Mouse (Mus musculus): ENCODE measurements around the gene Vmn2r50. TPM values are rescaled to one million over a fixed set of nuclear protein-coding genes. Genes with fewer than 3 reads are reported as not detected.
"Not testable (repeated sequence)": the region's sequence is repeated elsewhere in the genome, so short reads cannot be mapped to it uniquely, and the experiment has no call there.

Gene Vmn2r50
- not detected for total RNA-seq (2021)
- long read RNA-seq, experiment 1: 0 reads
- long read RNA-seq, experiment 2: 0 reads

GRCm38 (mm10) chr7:10053196-10053595 lies at the start of gene Vmn2r50:
Gene Vmn2r50 (minus strand): TSS chr7:10053296.
- intact Hi-C loops (cut with DNase I); DNase-seq (ENCODE audit: low spot score in 2 of 2): not testable (repeated sequence)

- DNase-seq (ENCODE audit: low spot score in 2 of 2); intact Hi-C loops (cut with DNase I): not testable (repeated sequence)
Observed at GRCm38 (mm10) chr7:9992157-9992556, 60.9 kb downstream of the Vmn2r50 start, which contains the start of gene Vmn2r49. Gene Vmn2r49 (minus strand): TSS chr7:9992257.

Other genes starting within 250 kb of the Vmn2r50 start
- gene Vmn2r47, start 212.0 kb downstream of the Vmn2r50 start, total RNA-seq (2021): not detected
- gene Vmn2r48, start 99.7 kb downstream of the Vmn2r50 start, total RNA-seq (2021): not detected
- gene Vmn2r49, start 61.0 kb downstream of the Vmn2r50 start, total RNA-seq (2021): not detected
- gene Vmn2r51, start 52.4 kb upstream of the Vmn2r50 start, total RNA-seq (2021): not detected
- gene Vmn2r52, start 123.3 kb upstream of the Vmn2r50 start, total RNA-seq (2021): not detected
- gene Vmn1r66, start 224.7 kb upstream of the Vmn2r50 start, total RNA-seq (2021): not detected

Measured in left cerebral cortex, postnatal 14 days (tissue).